Mouse (Mus musculus) adrenal gland, postnatal 0 days (tissue): ENCODE measurements around the gene Gm11563. TPM values are rescaled to one million over a fixed set of nuclear protein-coding genes. Genes with fewer than 3 reads are reported as not detected.

ENCODE experiments used
- polyA plus RNA-seq: library from polyadenylated mRNA; unstranded; fragments of >200 nt; fragmentation: Nextera tagmentation; extraction: Ambion mirVana; gene quantifications from 2 replicates; pipeline ENCODE4 v1.2.1, GENCODE M21; 2015

Gm11563 gene
- polyA plus RNA-seq: not detected in 2 replicates

DNA sequence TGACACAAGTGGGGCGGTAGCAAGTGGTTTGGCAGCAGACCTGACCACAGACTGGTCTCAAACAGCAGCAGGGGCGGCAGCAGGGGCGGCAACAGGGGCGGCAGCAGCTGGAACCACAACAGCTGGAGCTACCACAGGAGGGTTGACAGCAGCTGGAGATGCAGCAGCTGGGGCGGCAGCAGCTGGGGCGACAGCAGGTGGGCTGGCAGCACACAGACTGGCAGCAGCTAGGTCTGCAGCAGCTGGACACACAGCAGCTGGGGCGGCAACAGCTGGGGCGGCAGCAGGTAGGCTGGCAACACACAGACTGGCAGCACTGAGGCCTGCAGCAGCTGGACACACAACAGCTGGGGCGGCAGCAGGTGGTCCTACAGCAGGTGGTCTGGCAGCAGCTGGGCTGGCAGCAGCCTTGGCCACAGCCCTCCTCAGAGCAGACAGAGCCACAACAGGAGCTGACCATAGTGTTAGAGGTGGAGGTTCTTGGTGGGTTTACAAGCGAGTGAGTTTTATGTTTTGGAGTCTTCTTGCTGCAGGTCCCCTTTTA, at the start of gene Gm11563:
TSS of gene Gm11563 (minus strand) at position 494 of the 544 bp plus-strand sequence.

DNA sequence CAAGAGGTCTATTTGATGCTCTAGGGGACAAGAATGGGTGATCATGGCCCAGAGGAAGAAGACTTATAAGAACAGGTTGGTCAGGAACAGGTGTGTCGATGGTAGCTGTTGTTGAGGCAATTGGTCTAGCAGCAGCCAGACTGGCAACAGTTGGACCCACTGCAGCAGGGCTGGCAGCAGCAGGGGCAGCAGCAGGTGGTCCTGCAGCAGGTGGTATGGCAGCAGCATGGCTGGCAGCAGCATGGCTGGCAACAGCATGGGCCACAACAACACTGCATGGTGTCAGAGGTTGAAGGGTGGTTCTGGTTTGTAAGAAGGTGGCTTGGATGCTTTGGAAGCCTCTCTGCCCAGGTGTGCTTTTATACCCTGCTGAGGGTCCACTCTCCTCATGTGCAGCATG, 31.7 kb upstream of the Gm11563 start, which contains the start of gene Gm14190:
TSS of gene Gm14190 (minus strand) at position 278 of the 400 bp plus-strand sequence.

GRCm38 (mm10) chr11:99665860-99666259, 7.1 kb upstream of the Gm11563 start, which contains the start of gene Krtap4-6:
Krtap4-6 (minus strand) TSS chr11:99665960.

GRCm38 (mm10) chr11:99650136-99650535, 8.6 kb downstream of the Gm11563 start, which contains the start of gene Gm11555:
Gm11555 (minus strand) TSS chr11:99650236.

GRCm38 (mm10) chr11:99643635-99644139, 15.1 kb downstream of the Gm11563 start, which contains the start of gene Krtap4-7:
Krtap4-7 (minus strand) TSS chr11:99644089.

DNA sequence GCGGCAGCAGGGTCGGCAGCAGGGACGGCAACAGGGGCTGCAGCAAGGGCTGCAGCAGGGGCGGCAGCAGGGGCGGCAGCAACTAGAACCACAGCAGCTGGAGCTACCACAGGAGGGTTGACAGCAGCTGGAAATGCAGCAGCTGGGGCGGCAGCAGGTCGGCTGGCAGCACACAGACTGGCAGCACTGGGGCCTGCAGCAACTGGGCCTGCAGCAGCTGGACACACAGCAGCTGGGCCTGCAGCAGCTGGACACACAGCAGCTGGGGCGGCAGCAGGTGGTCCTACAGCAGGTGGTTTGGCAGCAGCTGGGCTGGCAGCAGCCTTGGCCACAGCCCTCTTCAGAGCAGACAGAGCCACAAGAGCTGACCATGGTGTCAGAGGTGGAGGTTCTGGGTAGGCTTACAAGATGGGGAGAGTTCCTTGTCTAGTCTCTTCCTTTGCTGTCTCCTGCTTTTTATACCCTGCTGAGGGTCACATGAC, 24.1 kb downstream of the Gm11563 start, which contains the start of gene Krtap4-2:
TSS of gene Krtap4-2 (minus strand) at position 432 of the 482 bp plus-strand sequence.

GRCm38 (mm10) chr11:99628138-99628537, 30.6 kb downstream of the Gm11563 start, which contains the start of gene Krtap4-1:
Krtap4-1 (minus strand) TSS chr11:99628238.

DNA sequence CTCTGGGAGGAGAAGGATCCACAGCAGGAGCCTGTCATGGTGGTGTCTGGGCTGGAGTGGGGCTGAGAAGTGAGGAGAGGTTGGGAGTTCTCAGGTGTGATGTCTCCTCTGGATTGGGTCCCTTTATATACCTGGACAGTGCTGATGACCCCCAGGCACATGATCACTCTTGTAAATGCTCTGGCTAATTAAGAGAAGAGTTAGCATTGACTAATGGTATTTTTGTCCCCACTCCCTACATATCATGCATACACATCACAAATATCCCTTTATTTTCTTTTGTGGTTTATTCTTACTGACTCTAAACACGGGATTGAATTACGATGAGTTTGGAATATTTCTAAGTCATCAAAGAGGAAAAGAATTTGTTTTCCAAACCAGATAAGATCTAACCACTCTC, 38.4 kb downstream of the Gm11563 start, which contains the start of gene Gm11562:
TSS of gene Gm11562 (minus strand) at position 101 of the 400 bp plus-strand sequence.

GRCm38 (mm10) chr11:99614796-99615363, 43.9 kb downstream of the Gm11563 start, which contains the start of gene Krtap2-4:
Krtap2-4 (minus strand) TSS chr11:99614846.

GRCm38 (mm10) chr11:99610089-99610488, 48.7 kb downstream of the Gm11563 start, which contains the start of gene Gm11937:
Gm11937 (minus strand) TSS chr11:99610189.

Other genes starting within 250 kb of the Gm11563 start
- gene Krt12, start 236.7 kb downstream of the Gm11563 start, polyA plus RNA-seq: not detected in 2 replicates
- gene Krt20, start 220.8 kb downstream of the Gm11563 start, polyA plus RNA-seq: 1.3 and 3.1 TPM in 2 replicates
- gene Krt23, start 165.8 kb downstream of the Gm11563 start, polyA plus RNA-seq: 1.7 and 3.0 TPM in 2 replicates
- not detected in 2 replicates for gene Krt39, start 137.6 kb downstream of the Gm11563 start, polyA plus RNA-seq
- gene Krt40, start 115.8 kb downstream of the Gm11563 start, polyA plus RNA-seq: not detected in 2 replicates
- gene Krtap3-3, start 108.1 kb downstream of the Gm11563 start, polyA plus RNA-seq: not detected in 2 replicates
- gene Krtap3-2, start 102.1 kb downstream of the Gm11563 start, polyA plus RNA-seq: not detected in 2 replicates
- not detected in 2 replicates for gene Gm11939, start 99.5 kb downstream of the Gm11563 start, polyA plus RNA-seq
- gene Krtap3-1, start 92.3 kb downstream of the Gm11563 start, polyA plus RNA-seq: not detected in 2 replicates
- not detected in 2 replicates for gene Krtap1-5, start 77.9 kb downstream of the Gm11563 start, polyA plus RNA-seq
- gene Krtap1-4, start 75.3 kb downstream of the Gm11563 start, polyA plus RNA-seq: not detected in 2 replicates
- gene Krtap1-3, start 67.6 kb downstream of the Gm11563 start, polyA plus RNA-seq: not detected in 2 replicates
- gene Krtap9-3, start 60.9 kb downstream of the Gm11563 start, polyA plus RNA-seq: not detected in 2 replicates
- not detected in 2 replicates for gene Gm11938, start 55.7 kb downstream of the Gm11563 start, polyA plus RNA-seq
- gene Gm11937, start 48.8 kb downstream of the Gm11563 start, polyA plus RNA-seq: not detected in 2 replicates
- gene Krtap2-4, start 44.1 kb downstream of the Gm11563 start, polyA plus RNA-seq: not detected in 2 replicates
- not detected in 2 replicates for gene Gm11562, start 38.5 kb downstream of the Gm11563 start, polyA plus RNA-seq
- not detected in 2 replicates for gene Krtap4-1, start 30.7 kb downstream of the Gm11563 start, polyA plus RNA-seq
- gene Krtap4-2, start 23.9 kb downstream of the Gm11563 start, polyA plus RNA-seq: not detected in 2 replicates
- gene Krtap4-7, start 14.9 kb downstream of the Gm11563 start, polyA plus RNA-seq: not detected in 2 replicates
- gene Gm11555, start 8.7 kb downstream of the Gm11563 start, polyA plus RNA-seq: not detected in 2 replicates
- gene Krtap4-6, start 7.0 kb upstream of the Gm11563 start, polyA plus RNA-seq: not detected in 2 replicates
- gene Gm14190, start 31.8 kb upstream of the Gm11563 start, polyA plus RNA-seq: not detected in 2 replicates
- gene Gm14180, start 75.3 kb upstream of the Gm11563 start, polyA plus RNA-seq: not detected in 2 replicates
- gene Gm11595, start 114.0 kb upstream of the Gm11563 start, polyA plus RNA-seq: not detected in 2 replicates
- gene Krtap4-8, start 121.7 kb upstream of the Gm11563 start, polyA plus RNA-seq: not detected in 2 replicates
- gene Krtap4-9, start 126.2 kb upstream of the Gm11563 start, polyA plus RNA-seq: not detected in 2 replicates
- not detected in 2 replicates for gene Gm11596, start 134.5 kb upstream of the Gm11563 start, polyA plus RNA-seq
- gene Gm11569, start 140.0 kb upstream of the Gm11563 start, polyA plus RNA-seq: not detected in 2 replicates
- gene Gm11554, start 145.5 kb upstream of the Gm11563 start, polyA plus RNA-seq: not detected in 2 replicates
- gene Krtap4-13, start 150.9 kb upstream of the Gm11563 start, polyA plus RNA-seq: not detected in 2 replicates
- gene Gm11564, start 156.7 kb upstream of the Gm11563 start, polyA plus RNA-seq: not detected in 2 replicates
- not detected in 2 replicates for gene 2300003K06Rik, start 179.1 kb upstream of the Gm11563 start, polyA plus RNA-seq
- gene Krtap4-16, start 192.6 kb upstream of the Gm11563 start, polyA plus RNA-seq: not detected in 2 replicates
- gene Gm11568, start 199.0 kb upstream of the Gm11563 start, polyA plus RNA-seq: not detected in 2 replicates
- gene Gm11559, start 205.5 kb upstream of the Gm11563 start, polyA plus RNA-seq: not detected in 2 replicates
- gene Krtap9-1, start 214.4 kb upstream of the Gm11563 start, polyA plus RNA-seq: not detected in 2 replicates
- not detected in 2 replicates for gene Gm11567, start 220.2 kb upstream of the Gm11563 start, polyA plus RNA-seq
- gene Krtap31-1, start 249.0 kb upstream of the Gm11563 start, polyA plus RNA-seq: not detected in 2 replicates